Mouse (Mus musculus): ENCODE measurements around the gene Mab21l2.

- no peak for TF ChIP-seq CTCF (IDR thresholded peaks at IDR 0.05; ENCODE audit: low read depth)
- no peak for TF ChIP-seq EP300 (IDR thresholded peaks at IDR 0.05; ENCODE audit: low read depth)
These were observed 6.5 kb downstream of the Mab21l2 start for GRCm38 (mm10) chr3:86541863-86542397.

All from liver, postnatal 0 days (tissue).